In the genomic region with DNA sequence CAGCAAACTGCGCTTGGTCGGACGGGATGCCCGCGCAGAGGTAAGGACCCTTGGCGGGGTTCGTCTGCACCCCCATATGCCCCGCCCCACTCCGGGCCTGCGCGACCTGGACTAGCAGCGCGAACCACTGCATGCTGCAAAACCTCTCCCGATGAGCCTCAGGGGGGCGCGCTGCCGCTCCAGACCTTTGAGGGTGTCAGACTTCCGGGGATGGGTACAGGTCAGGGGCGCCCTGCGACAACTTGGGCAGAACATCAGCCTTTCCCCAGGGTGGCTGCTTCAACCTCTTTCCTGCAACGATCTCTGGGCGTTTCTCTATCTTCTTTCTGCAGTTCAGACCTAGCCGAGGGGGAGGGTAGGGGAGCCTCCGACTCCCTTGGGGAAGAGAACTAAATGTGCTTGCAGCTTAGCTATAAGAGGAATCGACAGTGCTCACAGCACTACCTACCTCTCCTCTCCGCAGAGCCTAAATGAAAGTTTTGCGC, we compare ENCODE assay signal across 8 mouse cellular contexts.
DNase-seq lines count a peak whose midpoint lies in the region; ATAC-seq and TF ChIP-seq lines count a peak whose summit lies in the region.

No protein-coding gene starts in this region.

- no peak; the same call in 1 of the 2 replicates for TF ChIP-seq POLR2A in olfactory bulb, adult 2 months (IDR thresholded peaks at IDR 0.05; ENCODE audit: insufficient read depth, low read depth, low read length)

- WGBS in kidney, embryonic 16.5 days = under 1% methylated on average over 22 of the region's 27 CpGs
- WGBS in forebrain, embryonic 15.5 days = under 1% methylated on average over 27 of the region's 27 CpGs
- WGBS in limb, embryonic 12.5 days = under 1% methylated on average over 27 of the region's 27 CpGs
- WGBS in olfactory bulb, adult 2 months = under 1% methylated on average over 27 of the region's 27 CpGs

- DNase-seq in kidney, adult 11 months = no peak
- no peak for DNase-seq in urinary bladder, postnatal 25 days (ENCODE audit: low spot score)
- DNase-seq in MN1 (ENCODE audit: low spot score) = no peak

- peak overlapping the region; percentile 28 for H3K4me3 ChIP-seq in kidney, embryonic 16.5 days (ENCODE audit: low read length)
- H3K4me3 ChIP-seq in brown adipose tissue, adult 24 weeks (ENCODE audit: insufficient read depth, low read depth, low read length) = 0 out of 2 replicates have a peak overlapping the region, but pooled peaks have one; percentile 15
- peak overlapping the region; percentile 64 for H3K4me3 ChIP-seq in forebrain, embryonic 15.5 days
- H3K4me3 ChIP-seq in limb, embryonic 12.5 days (replicated peaks) = peak overlapping the region; percentile 42
- H3K4me3 ChIP-seq in olfactory bulb, adult 2 months (ENCODE audit: insufficient read depth, low read depth, low read length) = peak overlapping the region; percentile 62

- H3K4me1 ChIP-seq in kidney, embryonic 16.5 days (ENCODE audit: insufficient read depth, low read length) = peaks cover 11% of the 10 kb centered on the region
- no peaks in the 10 kb centered on the region for H3K4me1 ChIP-seq in brown adipose tissue, adult 24 weeks (ENCODE audit: control insufficient read depth, insufficient read depth, insufficient read length, low read length)
- peaks cover 82% of the 10 kb centered on the region for H3K4me1 ChIP-seq in forebrain, embryonic 15.5 days
- peaks cover 13% of the 10 kb centered on the region for H3K4me1 ChIP-seq in limb, embryonic 12.5 days (replicated peaks)
- peaks cover 31% of the 10 kb centered on the region for H3K4me1 ChIP-seq in olfactory bulb, adult 2 months (ENCODE audit: control insufficient read depth, insufficient read depth, low read length)

- peaks cover 98% of the 10 kb centered on the region for H3K27me3 ChIP-seq in kidney, embryonic 16.5 days (ENCODE audit: insufficient read depth, low read length)
- H3K27me3 ChIP-seq in forebrain, embryonic 15.5 days = no peaks in the 10 kb centered on the region
- H3K27me3 ChIP-seq in limb, embryonic 12.5 days = peaks cover 99% of the 10 kb centered on the region

- no peaks in the 10 kb centered on the region for H3K36me3 ChIP-seq in kidney, embryonic 16.5 days (ENCODE audit: insufficient read depth, low read length)
- peaks cover 17% of the 10 kb centered on the region; the same call in 1 of the 2 replicates for H3K36me3 ChIP-seq in forebrain, embryonic 15.5 days
- no peaks in the 10 kb centered on the region for H3K36me3 ChIP-seq in limb, embryonic 12.5 days

- ATAC-seq in kidney, embryonic 16.5 days (ENCODE audit: low FRiP score, low TSS enrichment) = no peak
- ATAC-seq in forebrain, embryonic 15.5 days (replicated peaks) = peak; percentile 77
- no peak for ATAC-seq in limb, embryonic 12.5 days (ENCODE audit: insufficient number of reproducible peaks, insufficient read depth, low FRiP score, low TSS enrichment, low read depth)

- H3K27ac ChIP-seq in kidney, embryonic 16.5 days (ENCODE audit: low read length) = no peak overlapping the region
- H3K27ac ChIP-seq in brown adipose tissue, adult 24 weeks (replicated peaks; ENCODE audit: low read depth, low read length) = no peak overlapping the region
- H3K27ac ChIP-seq in forebrain, embryonic 15.5 days (replicated peaks) = peak overlapping the region; percentile 100
- H3K27ac ChIP-seq in limb, embryonic 12.5 days = no peak overlapping the region
- H3K27ac ChIP-seq in olfactory bulb, adult 2 months (ENCODE audit: insufficient read depth, low read depth, low read length) = peak overlapping the region; percentile 89

- no peaks in the 10 kb centered on the region for H3K9me3 ChIP-seq in kidney, embryonic 16.5 days (ENCODE audit: low read length)
- no peaks in the 10 kb centered on the region for H3K9me3 ChIP-seq in forebrain, embryonic 15.5 days
- H3K9me3 ChIP-seq in limb, embryonic 12.5 days = no peaks in the 10 kb centered on the region

- H3K9ac ChIP-seq in kidney, embryonic 16.5 days (replicated peaks; ENCODE audit: low read length) = 0 out of 2 replicates have a peak overlapping the region, but pooled peaks have one; percentile 3
- H3K9ac ChIP-seq in forebrain, embryonic 15.5 days (replicated peaks) = peak overlapping the region; percentile 88
- peak overlapping the region; percentile 40; the same call in 1 of the 2 replicates for H3K9ac ChIP-seq in limb, embryonic 12.5 days (replicated peaks)

- peak overlapping the region; percentile 43 for H3K4me2 ChIP-seq in kidney, embryonic 16.5 days (replicated peaks; ENCODE audit: low read depth, low read length)
- H3K4me2 ChIP-seq in forebrain, embryonic 15.5 days (replicated peaks) = peak overlapping the region; percentile 82
- peak overlapping the region; percentile 65 for H3K4me2 ChIP-seq in limb, embryonic 12.5 days

- TF ChIP-seq CTCF in olfactory bulb, adult 2 months (IDR thresholded peaks at IDR 0.05; ENCODE audit: insufficient read depth, low read depth, low read length) = peak; percentile 69

Comparison
In these comparisons a context has a peak if more than half of its experiments do, and no peak if none do; other contexts are left out.
1. H3K27ac ChIP-seq: peak in forebrain, embryonic 15.5 days (single experiment) and olfactory bulb, adult 2 months (single experiment); none in kidney, embryonic 16.5 days (single experiment), brown adipose tissue, adult 24 weeks (single experiment) and limb, embryonic 12.5 days (single experiment).
2. H3K9ac ChIP-seq: peak in every context shown above with its lines; median percentile 88 in forebrain, embryonic 15.5 days; 40 in limb, embryonic 12.5 days; 3 in kidney, embryonic 16.5 days.
3. Peak in every context shown above with its lines, with median percentiles within 50 percentile points of each other: H3K4me2 ChIP-seq and H3K4me3 ChIP-seq.